Mouse (Mus musculus) skeletal muscle tissue, adult 2 months (tissue): ENCODE measurements around the gene Cd82.

Experiments used
- DNase-seq: peaks from one replicate; pipeline ENCODE4 v3.0.0-alpha.2; 2012; ENCODE audit warnings: low read depth, low spot score

Cd82 gene

DNA sequence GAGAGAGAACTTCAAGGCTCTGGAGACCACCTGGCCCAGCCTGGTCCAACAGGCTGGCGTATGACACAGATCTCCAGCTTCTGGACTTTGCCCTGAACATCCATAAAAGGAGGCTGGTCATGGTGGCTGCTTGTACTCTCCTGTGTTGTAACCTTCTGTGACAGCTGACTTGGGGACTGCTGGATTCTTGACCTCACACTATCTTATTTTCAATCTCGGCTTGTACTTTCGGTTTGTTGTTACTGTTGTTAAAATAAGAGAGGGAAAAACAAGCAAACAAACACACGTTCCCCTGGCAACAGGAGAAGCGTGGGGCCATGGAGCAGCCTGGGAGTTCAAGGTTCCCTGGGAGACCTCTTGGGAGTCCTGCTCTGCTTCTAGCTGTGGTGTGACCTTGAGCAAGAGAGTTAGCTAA, 17.7 kb downstream of the Cd82 start:
- no peak for DNase-seq

DNA sequence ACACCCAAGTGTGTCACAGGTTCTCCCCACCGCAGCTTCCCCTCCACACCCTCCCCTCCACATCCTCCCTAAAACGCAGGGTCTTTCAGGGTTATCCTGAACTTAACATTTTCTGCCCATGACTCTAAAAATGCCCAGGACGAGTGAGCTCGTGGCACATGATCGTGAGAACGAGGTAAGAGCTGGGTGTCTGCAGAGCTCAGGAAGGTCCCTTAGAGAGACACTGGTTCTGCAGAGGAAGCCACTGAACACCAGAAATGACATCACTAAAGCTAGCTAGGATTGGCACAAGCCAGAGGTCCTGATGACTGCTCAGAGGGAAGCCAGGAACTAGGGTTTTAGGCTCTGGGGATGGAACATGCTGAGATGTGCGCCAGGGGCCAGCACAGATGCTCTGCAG, 18.7 kb downstream of the Cd82 start:
- no peak for DNase-seq

DNA sequence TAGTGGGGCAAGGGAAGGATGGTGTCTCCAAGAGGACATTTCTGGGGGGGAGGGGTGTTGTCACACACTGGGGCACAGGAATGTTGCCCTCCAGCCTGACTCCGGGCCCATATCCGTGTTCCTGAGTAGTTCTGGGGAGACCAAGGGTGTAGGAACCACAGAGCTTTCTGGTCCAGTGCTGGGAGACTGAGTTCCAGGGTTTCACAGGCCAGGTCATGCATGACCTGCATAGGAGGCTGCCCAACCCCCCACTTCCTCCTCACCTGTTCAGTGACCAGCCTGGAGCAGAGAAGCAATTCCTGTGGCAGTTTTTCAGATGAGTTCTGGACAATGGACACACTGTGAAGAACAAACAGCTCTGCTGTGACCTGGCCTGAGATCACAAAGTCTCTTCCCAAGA, 19.8 kb downstream of the Cd82 start:
- no peak for DNase-seq

DNA sequence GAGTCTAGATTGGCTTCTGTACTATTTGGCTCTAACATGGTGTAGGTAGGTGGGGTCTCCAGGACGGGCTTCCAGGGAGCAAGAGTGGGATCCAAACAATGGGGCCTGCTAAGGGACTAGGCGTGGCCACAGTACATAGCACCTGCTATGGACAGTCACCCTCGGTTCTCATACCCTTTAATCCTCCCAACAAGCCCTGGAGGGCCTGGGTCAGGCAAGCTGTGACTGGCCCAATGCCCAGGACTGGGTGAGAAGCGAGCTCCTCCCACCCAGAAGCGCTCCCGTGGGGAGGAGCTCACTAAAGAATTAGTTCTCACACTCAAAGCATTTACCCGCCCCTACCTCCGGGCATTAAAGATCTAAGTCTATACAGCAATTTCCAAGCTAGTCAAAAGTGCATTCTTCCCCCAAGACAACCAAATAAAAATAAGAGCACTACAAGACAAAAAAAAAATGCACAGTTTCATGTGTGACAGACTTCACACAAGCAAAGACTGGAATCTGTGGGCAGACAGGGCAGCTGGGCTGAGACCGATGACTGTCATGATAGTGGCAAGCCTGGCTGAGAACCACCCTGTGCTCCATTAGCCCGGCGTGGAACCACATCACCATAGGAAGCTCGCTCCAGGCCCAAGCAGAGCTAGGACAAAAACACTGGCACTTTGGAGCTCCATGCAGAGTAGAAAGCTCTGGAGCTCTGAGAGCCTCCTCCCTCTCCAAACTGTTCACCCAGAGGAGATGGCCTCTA, 23.0 kb downstream of the Cd82 start:
- DNase-seq: no peak

DNA sequence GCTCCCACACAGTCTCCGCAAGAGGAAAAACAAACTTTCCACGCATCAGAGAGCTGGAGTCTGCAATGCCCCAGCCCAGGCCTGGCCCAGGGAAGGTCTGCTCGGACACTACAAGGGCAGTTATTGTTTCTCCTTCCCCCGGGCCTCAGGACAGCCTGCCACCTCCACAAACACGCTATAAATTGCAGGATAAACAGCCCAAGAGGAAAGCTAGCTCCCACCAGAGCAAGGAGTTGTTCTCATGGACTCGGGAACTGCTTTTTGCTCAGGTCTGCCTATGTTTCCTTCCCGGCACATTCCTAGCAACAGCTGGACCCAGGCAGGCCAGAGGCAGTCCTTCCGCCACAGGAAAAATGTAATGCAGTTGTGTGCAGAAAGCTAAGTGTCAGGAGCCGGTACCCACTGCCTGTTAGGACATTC, 23.6 kb downstream of the Cd82 start:
- DNase-seq: no peak

DNA sequence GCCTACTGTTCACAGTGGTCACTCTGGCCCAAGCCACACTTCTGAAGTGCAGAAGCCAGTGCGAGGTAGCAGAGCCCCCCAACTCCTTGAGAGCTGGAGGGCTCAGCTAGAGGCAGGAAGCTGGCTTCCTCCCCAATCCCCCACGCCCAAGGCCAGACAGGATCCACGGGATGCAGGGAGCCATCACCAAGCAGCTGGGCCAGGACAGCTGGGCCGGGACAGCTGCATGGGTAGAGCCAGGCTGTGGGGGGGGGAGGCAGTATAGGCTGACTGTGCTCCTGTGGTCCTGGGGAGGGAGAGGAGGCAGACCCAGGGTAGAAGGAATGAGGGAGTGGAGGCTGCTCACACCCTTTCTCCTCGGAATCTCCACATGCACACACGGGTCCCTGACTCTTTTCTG, 24.6 kb downstream of the Cd82 start:
- no peak for DNase-seq

DNA sequence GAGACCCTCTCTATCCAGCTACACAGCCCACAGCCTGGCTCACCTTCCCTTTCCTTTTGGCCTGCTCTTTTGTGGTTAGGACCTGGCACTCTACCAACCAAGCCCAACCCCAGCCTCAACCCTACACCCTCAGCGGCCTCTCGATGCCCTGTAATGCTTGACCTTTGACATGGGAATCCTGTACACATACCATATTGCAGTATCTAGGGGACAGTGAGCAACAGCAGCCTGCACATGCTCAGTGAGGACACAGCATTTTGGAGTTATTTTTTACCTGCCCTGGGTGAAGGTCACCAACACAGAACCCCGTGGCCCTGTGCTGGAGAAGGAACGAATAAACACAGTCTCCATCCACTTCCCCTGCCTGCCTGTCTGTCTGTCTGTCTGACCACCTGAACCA, 27.4 kb downstream of the Cd82 start:
- DNase-seq: no peak

DNA sequence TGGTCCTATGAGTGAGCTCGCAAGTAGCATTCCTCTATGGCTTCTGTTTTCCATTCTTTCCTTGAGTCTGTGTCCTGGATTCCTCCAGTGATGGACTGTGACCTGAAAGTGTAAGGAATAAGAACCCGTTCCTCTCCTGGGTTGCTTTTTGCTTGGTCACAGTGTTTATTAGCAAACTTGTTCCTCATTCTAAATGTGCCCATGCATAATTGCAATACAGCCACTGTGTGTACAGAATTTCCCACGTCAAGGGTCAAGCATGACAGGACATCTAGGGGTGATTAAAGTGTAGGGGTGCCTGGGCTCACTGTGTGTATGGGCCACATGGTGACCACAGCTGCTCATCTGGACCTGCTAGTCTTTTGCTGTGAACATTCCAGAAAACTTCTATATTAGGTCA, 28.0 kb downstream of the Cd82 start:
- no peak for DNase-seq

DNA sequence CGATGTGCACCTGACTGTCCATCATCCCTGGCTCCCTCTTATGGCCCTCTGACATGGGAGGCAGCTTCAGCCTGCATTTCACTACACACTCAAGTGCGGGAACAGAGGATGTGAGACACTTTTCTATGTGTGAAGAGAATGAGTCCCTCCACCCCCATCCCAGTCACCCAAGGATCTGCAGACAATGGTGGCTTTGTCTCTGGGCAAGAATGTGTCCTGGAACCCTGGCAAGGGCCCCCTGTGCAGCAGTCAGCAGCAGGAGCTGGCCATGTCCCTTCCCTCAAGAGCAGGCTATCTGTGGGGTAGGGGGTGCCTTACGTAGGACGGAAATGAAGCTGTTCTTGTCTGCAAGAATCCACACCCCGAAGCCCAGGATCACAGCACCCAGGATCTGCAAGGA, 29.4 kb downstream of the Cd82 start:
- DNase-seq: no peak

DNA sequence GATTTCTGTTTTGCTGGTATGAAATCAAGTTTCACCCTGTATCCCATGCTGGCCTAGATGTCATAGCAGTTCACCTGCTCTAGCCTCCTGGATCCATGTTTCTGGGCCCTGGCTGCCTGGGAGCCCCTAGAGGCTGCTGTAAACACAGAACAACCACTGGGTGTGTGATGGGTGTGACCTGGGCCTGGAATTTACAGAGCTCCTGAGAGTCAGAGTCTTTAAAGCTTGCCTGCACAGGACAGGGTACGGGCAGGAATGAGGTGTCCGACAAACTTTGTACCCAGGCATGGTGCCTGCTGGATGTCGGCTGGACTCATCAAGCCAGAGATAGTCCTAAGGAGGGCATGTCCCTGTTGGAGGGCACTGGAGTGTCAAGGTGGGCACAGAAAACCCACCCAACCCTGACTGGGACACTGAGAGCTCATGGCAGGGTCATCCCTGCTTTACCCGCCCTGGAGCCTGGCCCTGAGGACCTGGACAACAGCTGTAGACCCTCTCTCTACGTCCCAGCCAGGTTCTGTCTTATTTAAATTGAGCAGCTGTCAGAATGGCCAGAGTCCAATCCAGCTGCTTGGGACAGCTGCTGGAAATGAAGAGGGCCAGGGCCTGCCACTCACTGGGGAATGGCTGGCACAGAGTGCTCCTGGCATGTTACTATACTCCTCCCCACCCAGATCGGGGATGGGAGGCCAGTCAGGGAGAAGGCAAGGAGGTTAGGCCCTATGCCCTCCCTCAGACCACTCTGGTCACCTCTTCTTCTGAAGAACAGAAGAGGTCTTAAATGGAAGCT, 30.1 kb downstream of the Cd82 start:
- no peak for DNase-seq

DNA sequence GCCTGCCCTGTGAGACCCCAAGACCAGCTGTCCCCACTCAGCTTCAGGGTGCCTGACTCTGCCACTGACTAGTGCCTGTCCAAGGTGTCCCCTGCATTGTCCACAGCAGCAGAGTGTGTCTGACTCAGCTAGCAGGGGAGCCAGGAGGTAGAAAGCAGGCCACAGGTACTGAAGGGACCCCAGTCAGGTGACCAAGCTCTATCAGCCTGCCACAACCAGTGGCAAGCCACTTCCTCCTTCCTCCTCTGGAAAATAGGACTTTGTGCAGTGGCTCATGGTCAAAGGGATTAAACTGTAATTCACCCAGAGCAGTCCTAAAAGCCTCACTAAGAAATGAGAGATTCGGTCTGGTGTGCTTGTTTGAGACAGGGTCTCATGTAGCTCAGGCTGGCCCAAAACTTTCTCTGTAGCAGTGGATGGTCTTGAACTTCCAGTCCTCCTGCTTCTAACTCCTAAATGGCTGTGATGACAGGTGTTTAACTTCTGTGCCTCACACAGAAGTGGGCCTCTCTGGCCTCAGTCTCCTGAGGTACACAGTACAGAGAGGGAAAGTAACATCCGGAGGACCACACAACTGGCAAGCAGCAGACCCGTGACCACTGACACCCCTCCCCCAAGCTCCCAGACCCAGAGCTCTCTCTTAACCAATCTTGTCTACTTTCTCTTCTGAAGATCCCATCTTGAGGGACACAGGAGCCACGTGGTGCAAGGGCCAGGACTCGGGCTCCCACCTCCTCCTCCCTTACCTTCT, 31.2 kb downstream of the Cd82 start:
- DNase-seq: no peak

DNA sequence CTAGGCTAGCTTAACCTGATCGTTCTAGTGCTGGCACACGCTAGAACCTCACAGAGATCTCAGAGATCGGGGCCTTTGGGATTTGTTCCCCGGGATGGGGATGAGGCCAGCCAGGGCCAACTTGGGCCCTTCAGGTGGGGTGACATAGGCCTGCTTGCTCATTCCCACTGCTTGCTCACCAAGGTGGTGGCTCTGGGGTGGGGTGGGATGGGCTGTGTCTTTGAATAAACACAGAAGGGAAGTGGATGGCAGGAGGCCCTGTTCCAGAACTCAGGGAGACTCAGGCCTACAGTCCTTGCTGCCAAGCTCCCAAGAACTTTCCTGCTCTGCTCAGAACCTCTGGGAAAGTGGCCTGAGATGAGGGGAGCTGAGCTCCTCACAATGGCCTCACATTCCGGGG, 31.9 kb downstream of the Cd82 start:
- no peak for DNase-seq

DNA sequence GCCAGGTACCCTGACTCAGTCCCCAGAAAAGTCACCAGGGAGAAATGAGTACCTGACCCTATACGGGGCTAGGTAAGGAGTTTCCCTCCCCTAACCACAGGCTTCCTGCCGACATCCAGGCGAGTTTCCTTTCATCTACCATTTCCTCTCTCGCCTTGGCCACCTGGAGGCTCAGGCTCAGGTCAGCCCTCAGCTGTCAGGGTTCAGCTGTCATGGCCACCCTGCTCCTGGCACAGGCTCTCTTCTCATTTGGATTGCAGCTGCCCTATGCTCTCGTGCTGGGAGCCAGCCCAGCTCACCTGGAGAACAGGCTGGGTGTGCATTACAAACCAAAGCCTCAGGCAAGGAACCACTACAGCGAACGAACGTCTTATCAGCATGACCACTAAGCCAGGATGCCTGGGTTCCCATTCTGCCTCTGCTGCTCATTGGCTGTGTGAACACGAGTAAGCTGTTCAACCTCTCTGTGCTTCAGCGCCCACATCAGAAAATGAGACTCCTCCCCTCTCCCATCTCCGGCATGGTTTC, 34.9 kb downstream of the Cd82 start:
- no peak for DNase-seq

DNA sequence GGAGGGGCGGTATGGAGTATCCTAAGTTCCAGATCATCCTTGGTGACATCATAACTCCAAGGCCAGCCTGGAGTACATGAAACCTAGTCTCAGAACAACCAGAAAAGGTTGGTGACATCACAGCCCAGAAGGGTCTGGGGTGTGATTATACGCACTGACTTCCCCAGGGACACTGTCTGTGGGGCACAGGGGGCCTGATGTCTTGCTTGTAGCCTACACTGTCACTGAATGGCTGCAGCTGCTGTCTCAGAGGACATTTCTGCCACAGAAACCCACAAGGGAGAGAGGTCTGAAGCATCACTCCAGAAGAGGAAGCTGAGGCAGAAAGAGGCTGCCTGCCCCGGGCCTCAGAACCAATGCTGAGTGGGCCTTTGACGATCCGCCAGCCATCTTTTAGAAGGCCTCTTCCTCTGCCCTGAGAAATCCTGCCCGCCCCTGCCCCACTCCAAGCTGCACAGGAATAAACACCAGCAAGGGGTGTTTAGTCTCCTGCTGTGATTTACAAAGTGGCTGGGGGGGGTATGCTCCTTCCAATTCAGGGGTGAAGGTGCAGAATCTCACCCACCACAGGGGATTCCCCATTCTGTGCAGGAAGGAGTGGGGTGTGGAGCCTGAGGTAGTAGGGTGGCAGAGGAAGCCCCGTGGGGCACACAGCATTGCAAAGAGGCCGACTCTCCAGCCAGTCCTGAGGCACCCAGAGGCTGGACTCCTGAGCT, 35.8 kb downstream of the Cd82 start:
- no peak for DNase-seq

DNA sequence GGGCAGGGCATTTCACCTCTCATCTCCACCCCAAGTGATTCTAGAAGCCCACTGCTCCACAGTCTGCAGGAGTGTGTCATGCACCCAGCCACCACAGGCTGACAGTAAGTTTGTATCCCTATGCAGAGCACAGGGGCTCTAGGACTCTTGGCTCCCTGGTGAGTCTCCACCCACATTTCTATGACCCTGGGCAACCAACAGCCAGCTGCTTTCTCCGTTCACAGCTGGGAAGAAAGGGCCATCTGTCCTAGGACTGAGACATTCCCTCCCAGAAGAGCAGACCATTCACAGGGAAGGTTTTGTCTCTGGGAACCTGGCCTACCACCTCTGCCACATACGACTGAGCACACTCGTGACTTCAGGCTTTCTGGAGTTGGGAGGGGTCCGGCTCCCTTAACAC, 37.1 kb downstream of the Cd82 start:
- DNase-seq: no peak

DNA sequence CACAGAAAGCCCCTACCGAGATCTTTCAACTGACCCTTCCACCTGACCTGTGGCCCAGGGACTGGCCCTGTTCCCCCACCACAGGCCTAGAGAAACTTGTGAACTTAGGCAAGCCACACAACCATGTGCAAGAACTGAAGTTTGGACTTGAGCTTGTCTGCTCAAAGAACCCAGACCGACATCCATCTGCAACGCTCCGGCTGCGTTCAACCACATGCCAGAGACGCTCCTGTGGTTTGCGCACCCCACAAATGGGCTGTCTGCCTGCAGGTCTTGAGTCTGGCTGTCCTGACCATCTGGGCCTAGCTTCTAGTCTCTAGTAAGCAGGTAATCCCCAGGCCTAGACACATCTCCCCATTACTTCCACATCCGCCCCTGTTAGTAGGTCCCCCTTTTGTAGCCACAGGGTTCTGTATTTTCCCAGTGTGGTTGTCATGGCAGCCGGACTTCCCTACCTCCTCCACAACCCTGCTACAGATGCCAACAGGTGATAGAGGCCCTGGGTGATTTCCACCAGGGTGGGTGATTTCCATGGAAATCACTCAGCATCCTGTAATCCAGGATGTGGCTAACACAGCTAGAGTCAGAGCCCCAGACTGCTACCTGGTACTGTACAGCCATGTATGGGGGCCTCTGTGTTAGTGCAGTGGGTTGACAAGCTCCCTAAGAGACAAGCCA, 38.5 kb downstream of the Cd82 start:
- DNase-seq: no peak

DNA sequence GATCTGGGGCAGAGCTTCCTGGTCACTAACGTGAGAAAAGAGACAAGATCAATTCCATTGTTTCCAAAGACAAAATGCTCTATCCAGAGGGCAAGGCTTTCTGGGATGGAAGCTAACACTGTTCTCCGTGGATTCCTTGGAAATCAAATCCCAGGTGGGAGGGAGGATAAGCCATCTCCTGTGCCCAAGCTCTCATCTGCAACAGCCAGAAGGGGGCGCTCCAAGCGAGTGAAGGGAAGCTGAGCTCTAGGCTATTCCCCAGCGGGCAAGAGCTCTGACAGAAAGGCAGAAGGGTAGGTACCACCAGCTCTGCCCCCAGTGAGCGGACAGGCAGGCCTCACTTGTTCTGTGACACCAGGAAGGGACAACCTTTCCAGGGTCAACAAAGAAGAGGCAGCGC, 41.6 kb downstream of the Cd82 start:
- DNase-seq: peak; percentile 48

DNA sequence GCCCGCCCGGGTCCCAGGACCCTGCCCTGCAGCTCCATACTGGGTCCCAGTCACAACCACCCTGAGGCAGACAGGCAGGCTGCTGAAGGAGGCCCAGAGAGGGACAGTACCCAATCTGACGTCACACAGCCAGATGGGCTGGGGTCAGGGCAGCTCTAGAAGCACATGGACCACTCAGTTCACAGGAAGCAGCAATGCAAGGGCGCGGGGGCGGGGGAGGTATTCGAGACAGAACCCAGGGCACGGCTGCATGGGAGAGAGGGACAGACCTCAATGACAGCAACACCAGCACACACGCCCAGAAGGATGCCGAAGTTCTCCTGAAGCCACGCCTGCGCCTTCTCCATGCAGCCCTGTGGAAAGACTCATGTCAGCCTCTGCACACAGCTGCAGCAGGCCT, 43.0 kb downstream of the Cd82 start:
- DNase-seq: no peak

DNA sequence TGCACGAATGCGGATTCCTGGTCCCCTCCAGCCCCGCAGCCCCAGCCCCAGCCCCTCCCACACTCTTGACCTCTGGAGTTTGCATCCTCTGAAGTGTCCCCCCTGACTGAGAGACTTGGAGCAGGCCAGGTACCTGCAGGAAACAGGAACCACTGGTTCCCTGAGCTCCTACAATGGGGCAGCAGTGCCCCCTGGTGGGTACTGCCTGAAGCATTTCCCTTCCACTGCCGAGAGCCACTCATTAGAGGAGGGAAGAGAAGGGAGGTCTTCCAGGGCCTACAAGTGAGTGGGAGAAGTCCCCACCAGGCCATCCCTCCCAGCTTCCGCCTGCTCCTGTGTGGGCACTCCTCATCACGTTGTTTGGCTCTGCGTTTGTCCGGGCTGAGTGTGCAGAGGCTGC, 44.5 kb downstream of the Cd82 start:
- DNase-seq: peak; percentile 46

DNA sequence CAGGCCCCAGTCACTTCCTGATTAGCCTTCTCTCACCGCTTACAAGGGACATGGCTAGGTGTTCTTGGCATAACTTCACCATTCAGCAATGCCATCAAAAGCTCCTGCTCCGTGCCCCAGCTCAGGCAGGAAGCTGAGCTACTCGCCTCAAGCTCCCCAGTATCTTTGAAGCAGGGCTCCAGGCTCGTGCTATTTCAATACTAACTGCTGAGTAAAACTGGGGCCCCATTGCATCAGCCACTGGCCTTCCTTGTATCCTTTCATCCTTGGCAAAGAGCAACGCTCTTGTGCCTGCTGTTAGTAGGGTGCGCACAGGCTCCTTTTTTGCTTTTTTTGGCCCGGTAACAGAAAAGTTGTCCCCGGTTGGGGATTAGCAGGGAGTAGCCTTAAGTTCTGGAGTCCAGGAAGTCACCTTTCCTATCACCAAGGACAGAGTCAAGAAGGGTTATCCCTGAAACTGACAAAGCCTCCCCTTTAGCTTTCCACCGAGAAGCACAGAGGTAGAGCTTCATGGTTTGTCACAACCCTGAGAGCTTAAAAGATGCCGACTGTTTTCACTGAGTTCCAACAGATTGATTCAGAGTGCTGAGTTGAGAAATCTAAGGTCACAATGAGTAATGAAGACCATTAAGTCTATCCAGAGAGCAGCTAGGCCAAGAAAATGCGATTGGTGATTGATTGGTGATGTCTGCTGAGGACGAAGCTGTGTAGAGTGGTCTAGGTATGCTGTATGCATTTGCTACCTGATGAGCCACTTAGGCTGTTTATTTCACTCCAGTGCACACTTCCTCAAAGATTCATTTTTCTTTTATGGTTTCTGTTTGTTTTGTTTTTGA, 45.8 kb downstream of the Cd82 start:
- no peak for DNase-seq
